Mouse (Mus musculus) erythroblast, embryonic 14.5 days (primary cell): ENCODE data around the gene Ift57. TPM values are rescaled to one million over a fixed set of nuclear protein-coding genes. Genes with fewer than 3 reads are reported as not detected.

Experiments used
- H3K27me3 ChIP-seq: 2 replicates; pipeline ENCODE4 v1.6.1; 2012; ENCODE audit warnings: inconsistent platforms; ENCODE audit not compliant: control insufficient read depth
- H3K36me3 ChIP-seq: 2 replicates; pipeline ENCODE4 v1.6.1; 2012; ENCODE audit warnings: mild to moderate bottlenecking, inconsistent platforms; ENCODE audit not compliant: control insufficient read depth
- H3K4me1 ChIP-seq: 2 replicates; pipeline ENCODE4 v1.6.1; 2012; ENCODE audit warnings: inconsistent platforms; ENCODE audit not compliant: control insufficient read depth
- H3K4me3 ChIP-seq: replicated peaks from 2 replicates; pipeline ENCODE3; 2012; ENCODE audit warnings: moderate library complexity, mild to moderate bottlenecking, inconsistent platforms
- H3K9me3 ChIP-seq: 2 replicates; pipeline ENCODE4 v1.6.1; 2012; ENCODE audit warnings: low read length, inconsistent platforms, mixed read lengths; ENCODE audit not compliant: control insufficient read depth
- GATA1 ChIP-seq: IDR thresholded peaks from 2 replicates; pipeline ENCODE4 v1.6.1; 2012; ENCODE audit warnings: low read length, inconsistent platforms, mixed read lengths
- TAL1 ChIP-seq: IDR thresholded peaks from 3 replicates; pipeline ENCODE4 v1.6.1; 2012; ENCODE audit warnings: low read length, inconsistent platforms, mixed read lengths
- polyA plus RNA-seq: library from polyadenylated mRNA; stranded (reverse); fragments of >175 nt; gene quantifications from 2 replicates; pipeline ENCODE4 v1.2.3, GENCODE M21; 2012

Ift57 gene
- polyA plus RNA-seq, 1 experiment, result 0.13 TPM

- TF ChIP-seq GATA1 (no peak), TAL1 (no peak)
- Histone ChIP-seq H3K4me3 (no peak overlapping the region), H3K36me3 (no peaks in the 10 kb centered on the region), H3K4me1 (peaks cover 17% of the 10 kb centered on the region), H3K9me3 (no peaks in the 10 kb centered on the region), H3K27me3 (no peaks in the 10 kb centered on the region)
These were observed 27.2 kb downstream of the Ift57 start for GRCm38 (mm10) chr16:49726216-49726615.

GRCm38 (mm10) chr16:49726761-49727160 is 27.7 kb downstream of the Ift57 start:
- Histone ChIP-seq H3K9me3 (no peaks in the 10 kb centered on the region), H3K27me3 (no peaks in the 10 kb centered on the region), H3K4me1 (peaks cover 17% of the 10 kb centered on the region), H3K36me3 (no peaks in the 10 kb centered on the region), H3K4me3 (no peak overlapping the region)
- no peak for TF ChIP-seq TAL1
- no peak for TF ChIP-seq GATA1

DNA sequence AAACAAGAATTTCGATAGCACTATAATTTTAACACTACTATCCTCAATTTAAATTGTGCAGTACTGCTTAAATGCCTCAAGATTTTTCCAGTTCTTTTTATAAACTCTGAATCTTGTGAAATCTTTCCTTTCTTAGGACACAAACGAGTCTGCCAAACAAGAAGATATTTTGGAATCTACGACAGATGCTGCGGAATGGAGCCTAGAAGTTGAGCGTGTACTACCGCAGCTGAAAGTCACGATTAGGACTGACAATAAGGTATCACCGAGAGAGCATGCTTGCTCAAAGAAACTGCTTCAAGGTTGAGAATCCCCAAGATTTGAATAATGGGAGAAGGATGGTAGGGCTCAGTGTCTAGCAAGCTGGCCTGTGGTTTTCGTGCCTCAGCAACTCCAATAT is 37.5 kb downstream of the Ift57 start:
- Histone ChIP-seq H3K4me3 (no peak overlapping the region), H3K27me3 (no peaks in the 10 kb centered on the region), H3K36me3 (no peaks in the 10 kb centered on the region), H3K4me1 (no peaks in the 10 kb centered on the region; the same call in 1 of the 2 replicates), H3K9me3 (no peaks in the 10 kb centered on the region)
- TF ChIP-seq GATA1, result no peak
- no peak for TF ChIP-seq TAL1

GRCm38 (mm10) chr16:49747360-49747759 is 48.3 kb downstream of the Ift57 start:
- Histone ChIP-seq H3K9me3 (no peaks in the 10 kb centered on the region), H3K4me3 (no peak overlapping the region), H3K4me1 (peaks cover 3% of the 10 kb centered on the region), H3K27me3 (no peaks in the 10 kb centered on the region), H3K36me3 (no peaks in the 10 kb centered on the region)
- no peak for TF ChIP-seq GATA1
- TF ChIP-seq TAL1, result no peak

DNA sequence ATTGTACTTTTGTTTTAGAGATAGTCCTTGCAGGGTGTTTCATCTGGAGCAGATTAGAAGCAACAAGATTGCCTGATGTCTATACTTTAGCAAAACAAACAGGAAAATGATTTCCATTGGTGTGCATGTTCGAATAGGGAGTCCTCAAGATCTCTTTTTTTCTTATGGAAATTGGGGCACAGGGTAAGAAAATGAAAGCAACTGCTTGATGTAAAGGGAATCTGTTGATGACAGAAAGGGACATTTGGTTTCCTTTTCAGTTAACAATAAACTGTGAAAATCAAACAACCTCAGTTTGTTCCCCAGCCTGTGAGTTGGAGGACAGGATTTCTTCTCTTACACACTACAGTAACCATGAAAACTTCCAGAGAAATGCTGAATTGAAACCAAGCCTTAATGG is 53.9 kb downstream of the Ift57 start:
- H3K4me1 ChIP-seq, result peaks cover 7% of the 10 kb centered on the region
- no peak for TF ChIP-seq GATA1
- no peak for TF ChIP-seq TAL1

DNA sequence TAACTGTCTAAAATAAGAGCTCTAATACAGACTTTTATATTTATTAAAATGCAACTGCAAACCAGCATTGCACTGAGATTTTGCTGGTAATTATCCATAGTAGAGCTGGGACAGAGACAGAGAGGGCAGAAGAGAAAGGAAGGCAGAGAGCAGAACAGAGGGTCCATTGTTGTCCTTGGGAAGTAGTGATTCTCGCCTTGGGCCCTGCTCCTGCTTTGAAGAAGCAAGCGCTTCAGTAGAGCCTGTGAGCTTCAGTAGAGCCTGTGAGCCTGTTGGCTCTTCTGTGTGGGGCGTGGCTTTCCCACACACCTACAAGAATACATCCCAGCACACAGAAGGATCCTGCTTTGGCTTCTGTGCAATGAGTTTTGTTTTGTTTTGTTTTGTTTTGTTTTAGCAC is 54.3 kb downstream of the Ift57 start:
- TF ChIP-seq GATA1 (no peak), TAL1 (no peak)
- H3K4me3 ChIP-seq, result no peak overlapping the region
- peaks cover 6% of the 10 kb centered on the region for H3K4me1 ChIP-seq
- no peaks in the 10 kb centered on the region for H3K36me3 ChIP-seq
- H3K27me3 ChIP-seq, result no peaks in the 10 kb centered on the region
- H3K9me3 ChIP-seq, result no peaks in the 10 kb centered on the region

More for the DNA sequence above, 53.9 kb downstream of the Ift57 start:
- H3K9me3 ChIP-seq, result no peaks in the 10 kb centered on the region
- H3K36me3 ChIP-seq, result no peaks in the 10 kb centered on the region
- no peak overlapping the region for H3K4me3 ChIP-seq
- H3K27me3 ChIP-seq, result no peaks in the 10 kb centered on the region

GRCm38 (mm10) chr16:49760517-49761203 is 61.6 kb downstream of the Ift57 start:
- peaks cover 14% of the 10 kb centered on the region for H3K4me1 ChIP-seq
- no peaks in the 10 kb centered on the region for H3K27me3 ChIP-seq
- no peak for TF ChIP-seq TAL1
- no peak for TF ChIP-seq GATA1
- H3K36me3 ChIP-seq, result no peaks in the 10 kb centered on the region; the same call in 1 of the 2 replicates
- H3K4me3 ChIP-seq, result no peak overlapping the region
- H3K9me3 ChIP-seq, result no peaks in the 10 kb centered on the region

DNA sequence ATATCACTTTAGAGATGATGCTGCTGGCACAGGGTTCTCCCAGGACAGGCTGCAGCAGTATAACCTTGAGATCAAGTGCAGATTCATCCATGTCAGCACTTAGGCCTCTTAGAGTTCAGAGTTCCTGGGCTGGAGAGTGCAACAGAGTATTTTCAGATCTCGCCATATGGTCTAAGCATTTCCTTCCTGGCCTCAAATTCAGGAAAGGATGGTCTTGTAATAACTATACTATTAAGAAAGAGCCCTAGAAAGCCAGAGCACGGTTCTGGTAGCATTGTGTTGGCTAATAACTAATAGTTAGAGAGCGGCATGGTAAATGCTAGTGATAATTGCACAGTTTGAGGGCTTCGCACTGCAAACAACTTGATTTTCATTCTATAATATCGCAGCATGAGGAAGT is 62.9 kb downstream of the Ift57 start:
- H3K36me3 ChIP-seq, result no peaks in the 10 kb centered on the region; the same call in 1 of the 2 replicates
- H3K4me3 ChIP-seq, result no peak overlapping the region
- TF ChIP-seq TAL1 (no peak), GATA1 (no peak)
- H3K9me3 ChIP-seq, result no peaks in the 10 kb centered on the region
- peaks cover 27% of the 10 kb centered on the region for H3K4me1 ChIP-seq
- no peaks in the 10 kb centered on the region for H3K27me3 ChIP-seq

GRCm38 (mm10) chr16:49766326-49766725 is 67.3 kb downstream of the Ift57 start:
- Histone ChIP-seq H3K9me3 (no peaks in the 10 kb centered on the region), H3K27me3 (no peaks in the 10 kb centered on the region), H3K4me1 (peaks cover 63% of the 10 kb centered on the region), H3K4me3 (no peak overlapping the region), H3K36me3 (peaks cover 9% of the 10 kb centered on the region)
- TF ChIP-seq TAL1 (no peak), GATA1 (no peak)

DNA sequence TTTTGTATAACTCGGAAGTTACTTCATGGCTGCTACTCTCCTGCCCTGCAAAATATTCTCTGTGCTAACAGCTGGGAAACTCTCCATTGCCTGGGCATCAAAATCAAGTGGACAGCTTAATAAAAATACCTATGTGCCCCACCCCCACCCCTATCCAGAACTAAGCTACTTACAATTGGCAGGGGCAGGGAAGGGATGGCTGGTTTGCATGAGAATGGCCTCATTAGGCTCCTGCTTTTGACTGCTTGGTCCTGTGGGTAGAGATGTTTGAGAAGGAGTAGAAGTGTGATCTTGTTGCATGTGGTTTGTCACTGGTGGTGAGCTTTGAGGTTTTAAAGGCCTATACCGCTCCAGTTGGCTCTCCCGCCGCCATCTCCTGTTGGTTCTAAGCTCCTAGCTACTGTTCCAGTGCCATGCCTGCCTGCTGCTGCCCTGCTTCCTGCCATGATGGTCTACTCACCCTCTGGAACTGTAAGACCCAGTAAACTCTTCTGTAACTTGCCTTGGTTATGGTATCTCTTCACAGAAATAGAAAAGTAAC is 69.5 kb downstream of the Ift57 start:
- TF ChIP-seq TAL1, result no peak
- no peak for TF ChIP-seq GATA1
- H3K4me3 ChIP-seq, result no peak overlapping the region
- no peaks in the 10 kb centered on the region for H3K27me3 ChIP-seq
- peaks cover 9% of the 10 kb centered on the region for H3K36me3 ChIP-seq
- H3K9me3 ChIP-seq, result no peaks in the 10 kb centered on the region
- H3K4me1 ChIP-seq, result peaks cover 85% of the 10 kb centered on the region
